Mouse (Mus musculus): ENCODE measurements at regions not wholly inside any gene's neighbourhood (a gene's known extent, or its start where the extent isn't known, plus 50 kb on each side); places are given as distances from the start of the nearest gene placed in this dataset.
A peak's percentile ranks its signal among the peaks of the same experiment; 100 is the strongest.

DNA sequence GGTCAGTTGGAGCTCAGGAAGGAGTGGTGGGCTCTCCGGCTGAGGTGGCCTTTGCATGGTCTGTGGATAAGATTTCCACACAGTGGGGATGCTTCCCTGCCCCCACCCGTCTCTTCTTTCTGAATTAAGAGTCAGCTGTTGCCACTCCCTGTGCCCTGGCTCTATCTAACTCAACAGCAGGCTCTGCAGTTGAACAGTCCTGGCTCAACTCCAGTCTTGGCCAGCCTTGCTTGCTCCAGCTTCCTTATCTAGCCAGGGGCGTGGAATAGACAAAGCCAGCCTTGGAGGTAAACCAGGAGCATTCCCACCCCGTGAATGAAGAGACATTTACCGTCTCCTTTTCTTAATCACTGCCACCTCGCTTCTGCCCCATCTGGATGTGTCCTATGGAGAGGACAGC lies 89.7 kb downstream of the Mn1 start:
- no peak for TF ChIP-seq MAFK (IDR thresholded peaks at IDR 0.05; ENCODE audit: insufficient read depth, low read depth, low read length)
- no peak for TF ChIP-seq ZC3H11A (IDR thresholded peaks at IDR 0.05; ENCODE audit: borderline replicate concordance, low read depth, low read length)
- TF ChIP-seq CHD2 (IDR thresholded peaks at IDR 0.05; ENCODE audit: low read depth, low read length) = no peak
- TF ChIP-seq ZNF384 (IDR thresholded peaks at IDR 0.05; ENCODE audit: low read depth, low read length) = no peak
- no peak for TF ChIP-seq HCFC1 (IDR thresholded peaks at IDR 0.05; ENCODE audit: borderline replicate concordance, insufficient read depth, low read length)
- H3K9ac ChIP-seq (ENCODE audit: insufficient read depth, low read depth, low read length, poor library complexity, severe bottlenecking) = no peak overlapping the region
- no peak overlapping the region for H3K4me3 ChIP-seq (ENCODE audit: insufficient read depth in 1 of 2, low read depth in 1 of 2, low read length in 2 of 2, poor library complexity in 1 of 2, severe bottlenecking in 1 of 2)
- H3K36me3 ChIP-seq (ENCODE audit: control insufficient read depth, insufficient read depth, low read length, poor library complexity, severe bottlenecking) = no peaks in the 10 kb centered on the region
- DNase-seq (ENCODE audit: low read depth, low spot score) = no peak
- H3K4me1 ChIP-seq (ENCODE audit: control insufficient read depth in 2 of 2, insufficient read depth in 2 of 2, low read length in 2 of 2, poor library complexity in 1 of 2) = peaks cover 5 to 29% of the 10 kb centered on the region in 2 experiments; a peak in 3 of 4 replicates
- no peaks in the 10 kb centered on the region for H3K9me3 ChIP-seq (ENCODE audit: control insufficient read depth, insufficient read depth, low read depth, low read length)
- H3K27ac ChIP-seq (ENCODE audit: insufficient read depth, low read depth, low read length, poor library complexity, severe bottlenecking) = no peak overlapping the region
- in situ Hi-C loops (cut with MboI; ENCODE audit: low sequenced_read_pairs in 2 of 2, unreplicated experiment in 2 of 2) = no loop called here

DNA sequence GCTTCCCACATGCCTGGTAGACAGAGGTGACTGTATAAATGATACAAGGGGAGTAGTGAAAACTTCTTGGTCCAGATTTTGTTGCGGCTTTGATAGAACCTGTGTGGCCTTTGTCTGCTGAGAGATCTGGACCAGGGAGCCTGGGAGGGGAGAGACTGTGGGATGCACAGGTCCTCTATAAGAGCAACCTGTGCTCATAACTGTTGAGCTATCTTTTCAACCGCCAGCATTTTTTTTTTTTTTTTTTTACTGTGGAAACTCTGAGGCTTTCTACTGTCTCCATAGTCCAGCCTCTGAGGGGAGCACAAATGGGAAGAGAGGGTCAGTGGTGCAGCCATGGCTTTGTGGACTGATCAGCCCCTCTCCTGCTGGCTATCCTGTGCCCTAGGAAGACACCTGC lies 90.2 kb downstream of the Mn1 start:
- Histone ChIP-seq H3K4me3 (ENCODE audit: insufficient read depth in 1 of 2, low read depth in 1 of 2, low read length in 2 of 2, poor library complexity in 1 of 2, severe bottlenecking in 1 of 2) (no peak overlapping the region), H3K27ac (ENCODE audit: insufficient read depth, low read depth, low read length, poor library complexity, severe bottlenecking) (no peak overlapping the region), H3K36me3 (ENCODE audit: control insufficient read depth, insufficient read depth, low read length, poor library complexity, severe bottlenecking) (no peaks in the 10 kb centered on the region), H3K4me1 (ENCODE audit: control insufficient read depth in 2 of 2, insufficient read depth in 2 of 2, low read length in 2 of 2, poor library complexity in 1 of 2) (peaks cover 5 to 29% of the 10 kb centered on the region in 2 experiments; a peak in 3 of 4 replicates), H3K9ac (ENCODE audit: insufficient read depth, low read depth, low read length, poor library complexity, severe bottlenecking) (no peak overlapping the region), H3K9me3 (ENCODE audit: control insufficient read depth, insufficient read depth, low read depth, low read length) (no peaks in the 10 kb centered on the region)
- DNase-seq (ENCODE audit: low read depth, low spot score) = no peak
- in situ Hi-C loops (cut with MboI; ENCODE audit: low sequenced_read_pairs in 2 of 2, unreplicated experiment in 2 of 2) = no loop called here
- TF ChIP-seq HCFC1 (IDR thresholded peaks at IDR 0.05; ENCODE audit: borderline replicate concordance, insufficient read depth, low read length) = no peak
- no peak for TF ChIP-seq CHD2 (IDR thresholded peaks at IDR 0.05; ENCODE audit: low read depth, low read length)
- no peak for TF ChIP-seq ZC3H11A (IDR thresholded peaks at IDR 0.05; ENCODE audit: borderline replicate concordance, low read depth, low read length)
- no peak for TF ChIP-seq MAFK (IDR thresholded peaks at IDR 0.05; ENCODE audit: insufficient read depth, low read depth, low read length)
- no peak for TF ChIP-seq ZNF384 (IDR thresholded peaks at IDR 0.05; ENCODE audit: low read depth, low read length)

DNA sequence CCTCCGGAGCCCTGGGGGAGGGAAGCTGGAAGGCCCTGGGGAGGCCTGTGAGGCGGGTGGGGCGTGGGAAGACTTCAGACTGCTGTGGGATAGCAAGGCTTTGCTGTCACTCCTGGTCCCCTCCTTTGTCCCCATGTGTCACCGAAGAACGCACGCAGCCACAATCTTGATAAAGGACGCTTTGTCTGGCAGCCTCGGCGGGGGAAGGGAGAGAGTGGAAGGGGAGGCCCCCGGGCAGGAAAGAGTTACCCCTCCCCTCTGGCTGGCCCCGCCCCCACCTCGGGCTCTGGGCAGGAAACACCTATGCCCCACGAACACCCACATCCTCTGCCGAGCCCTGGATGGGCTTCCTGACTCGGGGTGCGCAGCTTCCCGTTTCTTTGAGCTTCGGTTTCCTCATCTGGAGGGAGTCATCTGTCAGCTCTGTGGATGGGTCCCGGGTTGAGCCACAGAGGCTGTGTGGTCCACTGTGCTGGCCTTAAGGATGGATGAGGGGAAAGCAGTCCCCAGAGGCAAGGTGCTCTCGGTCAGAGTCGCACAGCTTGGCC lies 91.9 kb downstream of the Mn1 start:
- Histone ChIP-seq H3K4me1 (ENCODE audit: control insufficient read depth in 2 of 2, insufficient read depth in 2 of 2, low read length in 2 of 2, poor library complexity in 1 of 2) (peaks cover 5 to 29% of the 10 kb centered on the region in 2 experiments; a peak in 3 of 4 replicates), H3K36me3 (ENCODE audit: control insufficient read depth, insufficient read depth, low read length, poor library complexity, severe bottlenecking) (no peaks in the 10 kb centered on the region), H3K27ac (ENCODE audit: insufficient read depth, low read depth, low read length, poor library complexity, severe bottlenecking) (no peak overlapping the region), H3K9me3 (ENCODE audit: control insufficient read depth, insufficient read depth, low read depth, low read length) (no peaks in the 10 kb centered on the region), H3K4me3 (ENCODE audit: insufficient read depth in 1 of 2, low read depth in 1 of 2, low read length in 2 of 2, poor library complexity in 1 of 2, severe bottlenecking in 1 of 2) (peak overlapping the region; percentile 59 to 63), H3K9ac (ENCODE audit: insufficient read depth, low read depth, low read length, poor library complexity, severe bottlenecking) (peak overlapping the region; percentile 51)
- TF ChIP-seq MAFK (IDR thresholded peaks at IDR 0.05; ENCODE audit: insufficient read depth, low read depth, low read length) = no peak
- no peak for TF ChIP-seq CHD2 (IDR thresholded peaks at IDR 0.05; ENCODE audit: low read depth, low read length)
- no peak for TF ChIP-seq ZC3H11A (IDR thresholded peaks at IDR 0.05; ENCODE audit: borderline replicate concordance, low read depth, low read length)
- TF ChIP-seq ZNF384 (IDR thresholded peaks at IDR 0.05; ENCODE audit: low read depth, low read length) = no peak
- no peak for TF ChIP-seq HCFC1 (IDR thresholded peaks at IDR 0.05; ENCODE audit: borderline replicate concordance, insufficient read depth, low read length)
- in situ Hi-C loops (cut with MboI; ENCODE audit: low sequenced_read_pairs in 2 of 2, unreplicated experiment in 2 of 2) = no loop called here
- no peak for DNase-seq (ENCODE audit: low read depth, low spot score)

DNA sequence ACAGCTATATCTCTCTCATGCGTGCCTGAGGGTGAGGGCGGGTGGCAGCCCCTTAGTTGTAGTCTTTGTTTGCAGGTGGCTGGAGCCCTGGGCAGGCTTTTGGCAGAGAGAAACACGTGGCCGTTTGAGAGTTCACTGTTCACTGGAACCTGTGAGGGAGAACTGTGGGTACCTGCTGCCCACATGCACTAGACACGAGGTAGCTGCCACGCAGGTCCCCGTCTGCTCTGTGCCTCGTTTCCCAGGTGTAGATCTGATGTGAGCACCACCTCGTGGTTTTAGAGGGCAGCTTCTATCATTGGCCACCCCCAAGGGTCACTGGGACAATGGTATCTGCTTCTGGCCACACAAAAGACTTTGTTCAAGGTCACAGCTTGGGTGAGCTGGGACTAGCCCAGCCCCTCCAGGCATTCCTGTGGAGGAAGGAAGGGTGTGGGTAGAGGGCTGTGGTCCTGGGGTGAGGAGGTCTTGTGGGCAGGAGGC lies 92.5 kb downstream of the Mn1 start:
- Histone ChIP-seq H3K9ac (ENCODE audit: insufficient read depth, low read depth, low read length, poor library complexity, severe bottlenecking) (peak overlapping the region; percentile 51; the same call in 1 of the 2 replicates), H3K27ac (ENCODE audit: insufficient read depth, low read depth, low read length, poor library complexity, severe bottlenecking) (no peak overlapping the region)
- in situ Hi-C loops (cut with MboI; ENCODE audit: low sequenced_read_pairs in 2 of 2, unreplicated experiment in 2 of 2) = no loop called here

More for the DNA sequence above, 92.5 kb downstream of the Mn1 start:
- H3K9me3 ChIP-seq (ENCODE audit: control insufficient read depth, insufficient read depth, low read depth, low read length) = no peaks in the 10 kb centered on the region
- peak overlapping the region; percentile 59 to 63 for H3K4me3 ChIP-seq (ENCODE audit: insufficient read depth in 1 of 2, low read depth in 1 of 2, low read length in 2 of 2, poor library complexity in 1 of 2, severe bottlenecking in 1 of 2)
- H3K4me1 ChIP-seq (ENCODE audit: control insufficient read depth in 2 of 2, insufficient read depth in 2 of 2, low read length in 2 of 2, poor library complexity in 1 of 2) = peaks cover 5 to 29% of the 10 kb centered on the region in 2 experiments; a peak in 3 of 4 replicates
- H3K36me3 ChIP-seq (ENCODE audit: control insufficient read depth, insufficient read depth, low read length, poor library complexity, severe bottlenecking) = no peaks in the 10 kb centered on the region
- DNase-seq (ENCODE audit: low read depth, low spot score) = no peak
- TF ChIP-seq CHD2 (IDR thresholded peaks at IDR 0.05; ENCODE audit: low read depth, low read length) (no peak), ZNF384 (IDR thresholded peaks at IDR 0.05; ENCODE audit: low read depth, low read length) (no peak), MAFK (IDR thresholded peaks at IDR 0.05; ENCODE audit: insufficient read depth, low read depth, low read length) (no peak), ZC3H11A (IDR thresholded peaks at IDR 0.05; ENCODE audit: borderline replicate concordance, low read depth, low read length) (no peak), HCFC1 (IDR thresholded peaks at IDR 0.05; ENCODE audit: borderline replicate concordance, insufficient read depth, low read length) (no peak)

Data from ES-E14 (cell line).